In the genomic region with DNA sequence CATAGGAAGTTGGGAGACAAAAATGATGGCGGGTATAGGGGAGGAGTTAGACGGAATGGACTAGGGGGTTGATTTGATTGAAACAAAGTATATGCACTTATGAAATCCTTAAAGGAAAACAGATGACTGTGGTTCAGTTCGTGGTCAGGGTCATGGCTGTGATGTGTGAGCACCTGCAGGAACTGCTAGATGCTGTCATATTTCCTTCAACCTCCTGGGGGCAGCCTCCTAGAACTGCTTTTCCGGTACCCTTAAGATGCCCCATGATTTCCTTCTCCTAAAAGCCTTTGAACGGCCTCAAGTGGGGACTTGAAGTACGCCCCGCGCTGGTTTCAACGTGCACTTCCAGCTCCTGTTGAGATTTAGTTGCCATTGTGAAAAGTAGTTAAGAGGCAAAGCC, we compare ENCODE assay signal across 14 mouse cellular contexts. TPM values are rescaled to one million over a fixed set of nuclear protein-coding genes. Genes with fewer than 3 reads are reported as not detected.
DNase-seq lines count a peak whose midpoint lies in the region; ATAC-seq and TF ChIP-seq lines count a peak whose summit lies in the region.
"Had no signal": no experiment of that assay in that cellular context is flagged by ENCODE, and none has a peak within 500 bp of the region (broad histone marks: within the 10 kb centered on the region; RNA-seq: fewer than 3 reads in every experiment).

No protein-coding gene starts in this region.

- H3K4me1 ChIP-seq in liver, postnatal 0 days (ENCODE audit: insufficient read depth): no peaks in the 10 kb centered on the region
- H3K4me1 ChIP-seq in liver, embryonic 11.5 days (replicated peaks; ENCODE audit: control insufficient read depth, insufficient read depth, low read length): no peaks in the 10 kb centered on the region; the same call in 1 of the 2 replicates
- H3K4me1 ChIP-seq in cortical plate, adult 2 months (ENCODE audit: control insufficient read depth, insufficient read depth, low read length): no peaks in the 10 kb centered on the region
- no peaks in the 10 kb centered on the region for H3K4me1 ChIP-seq in hindbrain, embryonic 14.5 days (replicated peaks; ENCODE audit: control insufficient read depth, insufficient read depth, low read length)
- no peaks in the 10 kb centered on the region for H3K4me1 ChIP-seq in midbrain, embryonic 13.5 days (replicated peaks)
- H3K4me1 ChIP-seq: neural tube, embryonic 13.5 days had no signal

- H3K27me3 ChIP-seq in liver, postnatal 0 days (ENCODE audit: insufficient read depth, low read length): no peaks in the 10 kb centered on the region
- H3K27me3 ChIP-seq in liver, embryonic 11.5 days (replicated peaks; ENCODE audit: control insufficient read depth, insufficient read depth, low read length): no peaks in the 10 kb centered on the region
- H3K27me3 ChIP-seq in hindbrain, embryonic 14.5 days (ENCODE audit: control insufficient read depth, insufficient read depth, low read length): no peaks in the 10 kb centered on the region
- H3K27me3 ChIP-seq in midbrain, embryonic 13.5 days: no peaks in the 10 kb centered on the region
- H3K27me3 ChIP-seq: neural tube, embryonic 13.5 days had no signal

- peak; percentile 31 for TF ChIP-seq CTCF in liver, postnatal 0 days (IDR thresholded peaks at IDR 0.05; ENCODE audit: low read depth)
- TF ChIP-seq CTCF in cortical plate, adult 2 months (IDR thresholded peaks at IDR 0.05; ENCODE audit: extremely low read depth, insufficient read depth, low read length): no peak

- no peak for ATAC-seq in liver, postnatal 0 days
- no peak for ATAC-seq in liver, embryonic 11.5 days (replicated peaks; ENCODE audit: low FRiP score)
- no peak for ATAC-seq in hindbrain, embryonic 14.5 days (ENCODE audit: low FRiP score)
- no peak for ATAC-seq in midbrain, embryonic 13.5 days

- no peak for DNase-seq in liver, postnatal 0 days
- DNase-seq in liver, embryonic 11.5 days (ENCODE audit: low spot score): no peak
- peak; percentile 74 for DNase-seq in ES-CJ7 (ENCODE audit: low read depth, low spot score)
- DNase-seq in thymus, postnatal 0 days (ENCODE audit: low spot score): peak; percentile 89
- no peak for DNase-seq in hindbrain, embryonic 14.5 days (ENCODE audit: low spot score)
- DNase-seq in lung, adult 18-20 months: no peak
- DNase-seq: cerebellum, adult 18-20 months; heart, adult 18-20 months; right cerebral cortex, postnatal 4 days had no signal

- no peak overlapping the region for H3K27ac ChIP-seq in liver, postnatal 0 days (ENCODE audit: low read depth)
- no peak overlapping the region for H3K27ac ChIP-seq in liver, embryonic 11.5 days (ENCODE audit: low read depth, low read length)
- H3K27ac ChIP-seq in cortical plate, adult 2 months (ENCODE audit: insufficient read depth, low read length): 0 out of 2 replicates have a peak overlapping the region, but pooled peaks have one; percentile 81
- H3K27ac ChIP-seq in hindbrain, embryonic 14.5 days: no peak overlapping the region
- H3K27ac ChIP-seq in midbrain, embryonic 13.5 days: no peak overlapping the region
- H3K27ac ChIP-seq: neural tube, embryonic 13.5 days had no signal

- WGBS in liver, postnatal 0 days (ENCODE audit: insufficient replicate concordance): 57% methylated on average over 9 of the region's 9 CpGs
- 62% methylated on average over 9 of the region's 9 CpGs for WGBS in liver, embryonic 11.5 days
- 74% methylated on average over 9 of the region's 9 CpGs for WGBS in hindbrain, embryonic 14.5 days
- 52% methylated on average over 9 of the region's 9 CpGs for WGBS in midbrain, embryonic 13.5 days

- H3K36me3 ChIP-seq in liver, postnatal 0 days (replicated peaks; ENCODE audit: insufficient read depth, low read length): no peaks in the 10 kb centered on the region
- H3K36me3 ChIP-seq in liver, embryonic 11.5 days (ENCODE audit: control insufficient read depth, insufficient read depth, low read length): no peaks in the 10 kb centered on the region
- H3K36me3 ChIP-seq in hindbrain, embryonic 14.5 days (replicated peaks; ENCODE audit: control insufficient read depth, insufficient read depth): no peaks in the 10 kb centered on the region
- H3K36me3 ChIP-seq in midbrain, embryonic 13.5 days: no peaks in the 10 kb centered on the region
- H3K36me3 ChIP-seq: neural tube, embryonic 13.5 days had no signal

- no peak for TF ChIP-seq POLR2A in cortical plate, adult 2 months (IDR thresholded peaks at IDR 0.05; ENCODE audit: extremely low read depth, insufficient read depth, low read length)

- H3K9ac ChIP-seq in liver, postnatal 0 days (replicated peaks): no peak overlapping the region
- H3K9ac ChIP-seq in liver, embryonic 11.5 days (ENCODE audit: low read depth, low read length): no peak overlapping the region
- no peak overlapping the region for H3K9ac ChIP-seq in hindbrain, embryonic 14.5 days
- no peak overlapping the region for H3K9ac ChIP-seq in midbrain, embryonic 13.5 days (replicated peaks)
- H3K9ac ChIP-seq: neural tube, embryonic 13.5 days had no signal

- H3K9me3 ChIP-seq in liver, postnatal 0 days (ENCODE audit: low read length): no peaks in the 10 kb centered on the region
- no peaks in the 10 kb centered on the region for H3K9me3 ChIP-seq in liver, embryonic 11.5 days (ENCODE audit: control insufficient read depth, low read length)
- no peaks in the 10 kb centered on the region for H3K9me3 ChIP-seq in hindbrain, embryonic 14.5 days (ENCODE audit: control insufficient read depth, low read length)
- H3K9me3 ChIP-seq in midbrain, embryonic 13.5 days: no peaks in the 10 kb centered on the region
- H3K9me3 ChIP-seq: neural tube, embryonic 13.5 days had no signal

- TF ChIP-seq EP300 in liver, postnatal 0 days (IDR thresholded peaks at IDR 0.05; ENCODE audit: low read depth): no peak

- no peak overlapping the region for H3K4me2 ChIP-seq in liver, postnatal 0 days (ENCODE audit: low read depth, low read length)
- no peak overlapping the region for H3K4me2 ChIP-seq in liver, embryonic 11.5 days
- no peak overlapping the region for H3K4me2 ChIP-seq in hindbrain, embryonic 14.5 days (replicated peaks)
- H3K4me2 ChIP-seq in midbrain, embryonic 13.5 days (replicated peaks): no peak overlapping the region
- H3K4me2 ChIP-seq: neural tube, embryonic 13.5 days had no signal

- H3K4me3 ChIP-seq in liver, postnatal 0 days (ENCODE audit: low read depth, low read length): no peak overlapping the region
- H3K4me3 ChIP-seq in liver, embryonic 11.5 days (ENCODE audit: low read depth, low read length): no peak overlapping the region
- H3K4me3 ChIP-seq in cortical plate, adult 2 months (ENCODE audit: insufficient read depth, low read length): no peak overlapping the region
- H3K4me3 ChIP-seq in hindbrain, embryonic 14.5 days (replicated peaks; ENCODE audit: low read length): no peak overlapping the region
- H3K4me3 ChIP-seq in midbrain, embryonic 13.5 days (replicated peaks): no peak overlapping the region
- H3K4me3 ChIP-seq: neural tube, embryonic 13.5 days had no signal

RNA-seq across cellular contexts. Expression of a gene that starts 19.1 kb away (rescaled TPM):
- polyA plus RNA-seq in liver, postnatal 0 days (2015; fragmentation: Nextera tagmentation; extraction: Ambion mirVana): not detected in 2 replicates
- polyA plus RNA-seq in liver, embryonic 11.5 days (2014; fragmentation: Nextera tagmentation; extraction: Ambion mirVana): not detected in 2 replicates
- polyA plus RNA-seq in cortical plate, adult 2 months (2012; rRNA removed): 0.15 TPM in 1 of 2 replicates, not detected in the other
- 0.69 and 4.6 TPM in 2 replicates for polyA plus RNA-seq in thymus, postnatal 0 days (2015; fragmentation: Nextera tagmentation; extraction: Ambion mirVana)
- not detected in 2 replicates for polyA plus RNA-seq in hindbrain, embryonic 14.5 days (2014; fragmentation: Nextera tagmentation; extraction: Ambion mirVana)
- 0.12 TPM in 1 of 2 replicates, not detected in the other for polyA plus RNA-seq in midbrain, embryonic 13.5 days (2015; fragmentation: Nextera tagmentation; extraction: Ambion mirVana)
- polyA plus RNA-seq: intestine, embryonic 14.5 days; macrophage; neural tube, embryonic 13.5 days had no signal

RNA-seq across cellular contexts. Expression of a gene that starts 37.9 kb away (rescaled TPM):
- polyA plus RNA-seq in liver, postnatal 0 days (2015; fragmentation: Nextera tagmentation; extraction: Ambion mirVana): 54.3 and 59.4 TPM in 2 replicates
- polyA plus RNA-seq in liver, embryonic 11.5 days (2014; fragmentation: Nextera tagmentation; extraction: Ambion mirVana): 204 and 227 TPM in 2 replicates
- polyA plus RNA-seq in cortical plate, adult 2 months (2012; rRNA removed): 1.1 and 1.3 TPM in 2 replicates
- 158 and 177 TPM in 2 replicates for polyA plus RNA-seq in thymus, postnatal 0 days (2015; fragmentation: Nextera tagmentation; extraction: Ambion mirVana)
- polyA plus RNA-seq in hindbrain, embryonic 14.5 days (2014; fragmentation: Nextera tagmentation; extraction: Ambion mirVana): 41.3 and 43.1 TPM in 2 replicates
- 76.2 and 78.4 TPM in 2 replicates for polyA plus RNA-seq in midbrain, embryonic 13.5 days (2015; fragmentation: Nextera tagmentation; extraction: Ambion mirVana)

RNA-seq across cellular contexts. Expression of a gene that starts 58.2 kb away (rescaled TPM):
- 49.1 and 52.5 TPM in 2 replicates for polyA plus RNA-seq in liver, postnatal 0 days (2015; fragmentation: Nextera tagmentation; extraction: Ambion mirVana)
- polyA plus RNA-seq in liver, embryonic 11.5 days (2014; fragmentation: Nextera tagmentation; extraction: Ambion mirVana): 189 and 200 TPM in 2 replicates
- polyA plus RNA-seq in cortical plate, adult 2 months (2012; rRNA removed): 673 and 704 TPM in 2 replicates
- polyA plus RNA-seq in thymus, postnatal 0 days (2015; fragmentation: Nextera tagmentation; extraction: Ambion mirVana): 142 and 150 TPM in 2 replicates
- 352 and 389 TPM in 2 replicates for polyA plus RNA-seq in hindbrain, embryonic 14.5 days (2014; fragmentation: Nextera tagmentation; extraction: Ambion mirVana)
- polyA plus RNA-seq in midbrain, embryonic 13.5 days (2015; fragmentation: Nextera tagmentation; extraction: Ambion mirVana): 281 and 302 TPM in 2 replicates

RNA-seq across cellular contexts. Expression of a gene that starts 59.1 kb away (rescaled TPM):
- polyA plus RNA-seq in liver, postnatal 0 days (2015; fragmentation: Nextera tagmentation; extraction: Ambion mirVana): 17.1 and 17.3 TPM in 2 replicates
- polyA plus RNA-seq in liver, embryonic 11.5 days (2014; fragmentation: Nextera tagmentation; extraction: Ambion mirVana): 16.1 and 18.7 TPM in 2 replicates
- polyA plus RNA-seq in cortical plate, adult 2 months (2012; rRNA removed): 13.3 and 13.5 TPM in 2 replicates
- polyA plus RNA-seq in thymus, postnatal 0 days (2015; fragmentation: Nextera tagmentation; extraction: Ambion mirVana): 37.9 and 42.2 TPM in 2 replicates
- 29.6 and 30.6 TPM in 2 replicates for polyA plus RNA-seq in hindbrain, embryonic 14.5 days (2014; fragmentation: Nextera tagmentation; extraction: Ambion mirVana)
- 43.1 and 44.5 TPM in 2 replicates for polyA plus RNA-seq in midbrain, embryonic 13.5 days (2015; fragmentation: Nextera tagmentation; extraction: Ambion mirVana)

Comparison
In these comparisons a context has a peak if more than half of its experiments do, and no peak if none do; other contexts are left out.
1. DNase-seq: peak in ES-CJ7 (single experiment) and thymus, postnatal 0 days (single experiment); none in liver, postnatal 0 days (single experiment), liver, embryonic 11.5 days (single experiment), hindbrain, embryonic 14.5 days (single experiment) and lung, adult 18-20 months (0 of 2).
2. RNA of a gene that starts 37.9 kb away (polyA plus RNA-seq): 204 to 227 TPM in liver, embryonic 11.5 days, 158 to 177 TPM in thymus, postnatal 0 days, 76.2 to 78.4 TPM in midbrain, embryonic 13.5 days, 54.3 to 59.4 TPM in liver, postnatal 0 days and 41.3 to 43.1 TPM in hindbrain, embryonic 14.5 days; 1.1 to 1.3 TPM in cortical plate, adult 2 months; every median in the first group is over 10 times any median in the second.